Mouse (Mus musculus) right cerebral cortex, postnatal 4 days (tissue): ENCODE measurements around the gene Tex37.

Source experiments
- DNase-seq: peaks from one replicate; pipeline ENCODE4 v3.0.0-alpha.2; 2022

The Tex37 gene

DNA sequence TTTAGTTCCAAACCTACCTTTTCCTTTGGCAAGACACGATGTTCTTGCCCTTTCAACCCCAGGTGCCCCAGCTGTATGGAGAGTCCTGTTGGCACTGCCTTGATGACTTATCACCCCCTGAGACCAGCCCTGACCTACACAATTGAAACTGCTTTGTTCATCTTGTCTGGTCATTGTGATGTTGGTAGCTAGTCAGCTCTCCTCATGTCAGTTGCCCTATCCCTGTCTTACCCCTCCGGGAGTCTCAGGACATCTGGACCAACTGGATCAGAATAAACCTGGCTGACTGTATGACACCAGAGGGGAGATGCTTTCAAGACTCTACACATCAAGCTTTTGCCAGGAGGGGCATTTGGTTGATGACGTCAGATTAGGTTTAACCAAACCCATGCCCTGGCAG lies at the start of gene Tex37:
Gene Tex37 (minus strand): TSS at position 101 of the 400 bp plus-strand sequence.
- no peak for DNase-seq

GRCm38 (mm10) chr6:70968291-70968690 lies 49.6 kb upstream of the Tex37 start:
- no peak for DNase-seq

GRCm38 (mm10) chr6:70967422-70967821 lies 48.7 kb upstream of the Tex37 start:
- DNase-seq = no peak

- no peak for DNase-seq
Observed at GRCm38 (mm10) chr6:70965694-70966093, 47.0 kb upstream of the Tex37 start.

GRCm38 (mm10) chr6:70964116-70964830 lies 45.5 kb upstream of the Tex37 start:
- DNase-seq = no peak

DNA sequence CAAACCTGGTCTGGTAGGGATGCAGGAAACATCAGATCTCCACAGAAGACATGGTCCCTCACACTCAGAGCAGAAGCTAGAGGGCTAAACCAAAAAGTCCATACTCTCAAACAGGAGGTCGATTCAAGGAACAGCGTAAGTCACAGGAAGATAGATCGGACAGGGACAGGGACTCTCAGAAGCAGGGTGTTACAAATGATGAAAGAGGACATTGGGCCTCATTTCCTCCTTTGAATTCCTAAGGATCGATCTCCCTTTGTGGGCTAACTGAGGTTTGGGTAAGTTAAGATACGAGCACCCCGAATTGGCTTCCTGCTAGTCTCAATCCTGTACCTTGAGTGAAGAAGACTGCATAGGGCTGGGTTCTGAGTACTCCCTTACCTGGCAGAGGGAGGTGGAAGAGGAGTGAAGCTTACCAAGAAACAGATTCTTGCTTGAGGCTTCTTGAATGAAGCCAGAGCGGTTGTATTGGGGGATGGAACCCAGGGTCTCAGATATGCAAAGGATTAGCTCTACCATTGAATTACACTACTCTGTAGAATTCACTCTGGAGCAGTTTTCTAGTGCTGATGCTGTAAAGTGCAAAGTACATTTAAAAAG lies 38.7 kb upstream of the Tex37 start:
- DNase-seq = no peak

GRCm38 (mm10) chr6:70956936-70957335 lies 38.2 kb upstream of the Tex37 start:
- DNase-seq = peak; percentile 29

GRCm38 (mm10) chr6:70956285-70956912 lies 37.7 kb upstream of the Tex37 start, which contains the start of gene Foxi3:
Foxi3 (plus strand) TSS chr6:70956531.
- DNase-seq = peak; percentile 23

- no peak for DNase-seq
Observed at GRCm38 (mm10) chr6:70955841-70956240, 37.1 kb upstream of the Tex37 start.

GRCm38 (mm10) chr6:70955291-70955800 lies 36.6 kb upstream of the Tex37 start:
- DNase-seq = no peak

GRCm38 (mm10) chr6:70954040-70954439 lies 35.3 kb upstream of the Tex37 start:
- DNase-seq = no peak

DNA sequence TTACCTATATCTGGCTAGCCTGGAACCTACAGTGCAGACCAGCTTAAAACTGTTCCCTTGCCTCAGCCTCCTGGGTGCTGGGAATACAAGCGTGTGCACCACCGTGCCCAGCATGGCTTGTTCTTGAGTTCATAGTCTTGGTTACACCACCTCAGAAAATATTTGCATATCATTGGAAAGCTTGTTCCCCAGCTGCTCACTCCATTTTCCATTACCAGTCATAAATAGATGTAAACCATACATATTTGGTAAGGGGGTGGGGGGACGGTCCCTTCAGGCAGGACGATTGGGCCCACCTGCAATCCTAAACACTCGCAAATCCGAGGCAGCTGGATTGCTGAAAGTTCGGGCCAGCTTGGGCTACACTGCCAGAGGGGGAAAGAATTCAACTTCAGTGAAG lies 34.5 kb upstream of the Tex37 start:
- no peak for DNase-seq

DNA sequence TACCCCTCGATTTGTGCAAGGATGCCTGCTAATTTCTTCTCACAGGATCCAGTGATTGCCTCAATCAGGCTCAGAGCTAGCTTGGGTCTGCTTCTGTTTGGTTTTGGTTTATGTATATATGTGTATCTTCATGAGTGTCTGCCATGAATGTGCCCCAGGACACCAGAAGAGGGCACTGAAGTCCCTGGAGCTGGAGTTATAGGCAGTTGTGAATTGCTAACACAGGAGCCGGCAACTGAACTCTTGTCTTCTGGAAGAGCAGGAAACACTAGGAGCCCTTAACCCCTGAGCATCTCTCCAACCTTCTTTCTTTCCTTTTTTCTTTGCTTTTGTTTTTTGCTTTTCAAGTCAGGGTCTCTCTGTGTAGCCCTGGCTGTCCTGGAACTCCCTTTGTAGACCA lies 13.1 kb upstream of the Tex37 start:
- DNase-seq = no peak

- DNase-seq = peak; percentile 41
Observed at GRCm38 (mm10) chr6:70921274-70922074, 2.7 kb upstream of the Tex37 start.

GRCm38 (mm10) chr6:70912396-70912765 lies 6.3 kb downstream of the Tex37 start:
- DNase-seq = no peak

GRCm38 (mm10) chr6:70911668-70912395 lies 6.9 kb downstream of the Tex37 start:
- peak; percentile 55 for DNase-seq

DNA sequence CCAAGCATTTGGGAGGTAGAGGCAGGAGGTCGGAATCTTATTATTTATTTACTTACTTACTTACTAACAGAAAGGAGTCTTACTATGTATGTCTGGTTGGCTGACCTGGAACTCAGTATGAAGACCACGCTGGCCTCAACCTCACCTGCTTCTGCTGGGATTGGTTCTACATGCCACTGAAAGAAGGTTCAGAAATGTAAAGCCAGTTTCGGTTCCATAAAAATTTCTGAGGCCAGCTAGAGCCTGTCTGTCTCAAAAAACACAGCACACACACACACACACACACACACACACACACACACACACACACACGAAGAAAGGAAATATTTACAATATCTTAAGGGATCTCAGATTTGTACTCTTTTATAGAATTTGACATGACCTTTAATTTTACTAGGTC lies 8.4 kb downstream of the Tex37 start:
- no peak for DNase-seq

- DNase-seq = no peak
Observed at GRCm38 (mm10) chr6:70909572-70909971, 9.2 kb downstream of the Tex37 start.

- DNase-seq = no peak
Observed at GRCm38 (mm10) chr6:70903689-70904088, 15.0 kb downstream of the Tex37 start.

DNA sequence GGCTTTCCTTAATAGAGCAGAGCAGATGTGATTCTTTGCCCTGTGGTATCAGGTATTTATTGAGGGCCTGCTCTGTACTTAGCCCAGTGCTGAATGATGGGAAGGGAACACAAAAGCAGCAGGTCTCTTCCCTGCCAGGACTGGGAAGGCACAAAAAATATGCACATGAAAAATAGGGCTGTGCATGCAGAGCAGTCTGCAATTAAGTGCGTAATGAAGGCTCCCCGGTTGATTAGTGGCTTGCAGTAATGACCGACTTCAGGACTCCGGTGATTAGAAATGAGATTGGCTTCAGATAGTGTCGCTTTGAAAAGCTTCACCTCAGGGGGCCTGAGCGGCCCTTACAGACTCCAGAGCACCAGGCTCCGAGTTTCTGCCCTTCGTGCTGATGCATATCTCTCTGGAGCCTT lies 19.1 kb downstream of the Tex37 start:
- DNase-seq = no peak

GRCm38 (mm10) chr6:70898166-70898565 lies 20.6 kb downstream of the Tex37 start:
- no peak for DNase-seq

- DNase-seq = no peak
Observed at GRCm38 (mm10) chr6:70887993-70888392, 30.7 kb downstream of the Tex37 start.
